Mouse (Mus musculus) C2C12 (cell line): ENCODE data around the gene Stambpl1. TPM values are rescaled to one million over a fixed set of nuclear protein-coding genes. Genes with fewer than 3 reads are reported as not detected.
A peak's percentile ranks its signal among the peaks of the same experiment; 100 is the strongest.

Experiments
- H3K27me3 ChIP-seq: one replicate; pipeline ENCODE4 v1.6.1; 2011; ENCODE audit not compliant: control insufficient read depth, insufficient read depth, insufficient read length
- H3K36me3 ChIP-seq: one replicate; pipeline ENCODE4 v1.6.1; 2011; ENCODE audit not compliant: control insufficient read depth, insufficient read depth
- H3K4me3 ChIP-seq: one replicate; pipeline ENCODE4 v1.5.1; 2011; ENCODE audit warnings: mild to moderate bottlenecking, control low read depth; ENCODE audit not compliant: poor library complexity, insufficient read depth, severe bottlenecking
- H3K79me2 ChIP-seq: one replicate; pipeline ENCODE4 v1.6.1; 2011; ENCODE audit not compliant: control insufficient read depth, insufficient read depth
- H3K79me3 ChIP-seq: one replicate; pipeline ENCODE4 v1.6.1; 2011; ENCODE audit warnings: low read depth, control low read depth
- H3ac ChIP-seq: one replicate; pipeline ENCODE3; 2011; ENCODE audit warnings: low read depth; ENCODE audit not compliant: control insufficient read depth, insufficient read length
- CEBPB ChIP-seq: IDR thresholded peaks from one replicate; pipeline ENCODE4 v1.6.1; 2011; ENCODE audit warnings: low read depth, mild to moderate bottlenecking, control low read depth, moderate library complexity
- CTCF ChIP-seq: IDR thresholded peaks from one replicate; pipeline ENCODE4 v1.5.1; 2011; ENCODE audit not compliant: control insufficient read depth, insufficient read depth, insufficient read length
- FOSL1 ChIP-seq: IDR thresholded peaks from one replicate; pipeline ENCODE4 v1.8.0; 2011; ENCODE audit warnings: mild to moderate bottlenecking, low read length; ENCODE audit not compliant: poor library complexity, insufficient read depth, severe bottlenecking
- MAX ChIP-seq: IDR thresholded peaks from one replicate; pipeline ENCODE4 v1.6.1; 2011; ENCODE audit warnings: mild to moderate bottlenecking, control low read depth
- MYOD1 ChIP-seq: IDR thresholded peaks from one replicate; pipeline ENCODE4 v1.6.1; 2011; ENCODE audit warnings: low read depth; ENCODE audit not compliant: control insufficient read depth, insufficient read length
- MYOG ChIP-seq: IDR thresholded peaks from one replicate; pipeline ENCODE4 v1.6.1; 2011; ENCODE audit not compliant: control insufficient read depth, insufficient read length; ENCODE audit errors: extremely low read depth
- USF1 ChIP-seq: IDR thresholded peaks from one replicate; pipeline ENCODE4 v1.6.1; 2011; ENCODE audit warnings: low read depth, mild to moderate bottlenecking, control low read depth, moderate library complexity
- polyA plus RNA-seq: library from polyadenylated mRNA; unstranded; fragments of >200 nt; fragmentation: generic; extraction: Trizol; gene quantifications from one replicate; pipeline ENCODE4 v1.2.1, GENCODE M21; 2012; ENCODE audit warnings: missing spikeins

Stambpl1 gene
- polyA plus RNA-seq, 1 experiment, result 19.0 TPM

DNA sequence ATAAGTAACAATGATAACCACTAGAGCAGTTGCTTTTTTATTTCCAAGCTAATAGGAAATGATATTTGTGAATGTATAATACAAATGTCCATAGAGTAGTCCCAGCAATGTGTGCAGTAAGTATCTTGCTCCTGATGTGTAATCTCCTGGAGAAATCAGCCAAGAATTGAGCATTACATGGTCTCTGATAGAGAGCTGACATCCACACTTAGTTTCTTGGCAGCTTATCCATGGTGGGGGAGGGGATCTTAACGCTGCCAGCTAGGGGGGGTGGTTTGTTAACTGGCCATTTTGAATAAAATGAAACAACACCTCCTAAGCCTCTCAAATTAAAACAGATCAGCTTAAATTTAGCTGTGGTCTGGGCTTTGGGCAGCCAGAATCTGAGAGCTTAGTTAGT lies 77.0 kb downstream of the Stambpl1 start:
- Histone ChIP-seq H3K36me3 (no peaks in the 10 kb centered on the region), H3K79me3 (no peaks in the 10 kb centered on the region), H3K4me3 (no peak overlapping the region), H3ac (no peak overlapping the region), H3K27me3 (no peaks in the 10 kb centered on the region), H3K79me2 (no peaks in the 10 kb centered on the region)
- no peak for TF ChIP-seq CTCF
- no peak for TF ChIP-seq USF1
- TF ChIP-seq MAX, result no peak
- TF ChIP-seq FOSL1, result no peak
- TF ChIP-seq CEBPB, result no peak
- TF ChIP-seq MYOD1, result no peak
- TF ChIP-seq MYOG, result no peak

DNA sequence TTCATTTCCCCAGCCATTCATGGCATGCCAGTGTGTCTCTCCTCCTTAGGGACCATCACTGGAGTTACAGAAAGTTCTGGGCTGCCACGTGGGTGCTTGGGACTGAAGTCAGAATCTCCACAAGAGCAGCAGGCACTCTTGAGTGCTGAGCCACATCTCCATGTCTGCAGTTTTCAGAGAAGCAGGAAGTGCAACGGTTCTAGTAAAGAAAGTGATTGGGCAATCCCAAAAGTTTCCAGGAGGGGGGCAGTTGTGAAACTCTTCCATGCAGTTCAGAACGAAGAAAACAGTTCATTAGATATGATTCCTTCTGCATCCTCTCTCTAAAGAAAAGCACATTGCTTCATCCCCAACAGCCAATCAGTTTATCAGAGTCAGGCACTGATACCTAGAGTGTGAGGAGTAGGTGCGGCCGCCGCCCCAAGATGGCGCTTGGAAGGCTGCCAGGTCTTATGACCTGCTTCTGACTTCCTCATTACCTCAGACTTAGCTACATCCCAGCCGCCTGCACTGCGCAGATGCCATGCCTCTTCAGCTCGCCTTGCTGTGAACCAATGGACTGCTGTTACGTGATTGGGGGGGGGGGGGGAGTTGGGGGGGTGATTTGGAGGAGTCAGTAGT lies 78.2 kb downstream of the Stambpl1 start:
- no peak overlapping the region for H3K4me3 ChIP-seq
- H3K36me3 ChIP-seq, result no peaks in the 10 kb centered on the region
- H3K79me3 ChIP-seq, result no peaks in the 10 kb centered on the region
- H3K27me3 ChIP-seq, result no peaks in the 10 kb centered on the region
- H3K79me2 ChIP-seq, result no peaks in the 10 kb centered on the region
- no peak overlapping the region for H3ac ChIP-seq
- TF ChIP-seq MYOG (no peak), CEBPB (peak; percentile 31)

DNA sequence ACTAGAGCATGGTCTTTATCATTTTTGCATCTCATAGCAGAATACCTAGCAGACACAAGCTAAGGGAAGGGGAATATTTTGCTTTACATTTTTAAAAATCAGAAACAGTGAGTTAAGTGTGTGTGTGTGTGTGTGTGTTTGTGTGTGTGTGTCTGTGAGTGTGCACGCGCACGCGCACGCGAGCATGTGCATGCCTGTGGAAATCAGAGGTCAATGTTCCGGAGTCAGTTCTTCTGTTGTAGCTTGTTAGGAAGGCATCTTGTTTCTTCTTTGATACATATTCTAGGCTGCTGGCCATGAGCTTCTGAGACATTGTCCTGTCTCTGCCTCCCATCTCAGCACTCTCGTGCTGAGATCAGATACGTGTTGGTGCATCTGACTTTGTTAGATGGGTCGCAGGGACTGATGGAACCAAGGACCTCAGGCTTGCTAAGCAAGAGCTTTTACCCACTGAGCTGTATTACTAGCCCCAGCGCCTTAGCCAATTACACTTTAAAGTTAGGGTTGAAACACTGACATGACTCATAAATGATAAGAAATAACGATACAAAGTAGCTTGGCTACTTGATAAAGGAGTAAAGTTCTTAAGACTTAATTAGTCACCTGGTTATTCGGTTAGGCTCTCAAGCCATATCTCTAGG lies 78.9 kb downstream of the Stambpl1 start:
- H3K79me2 ChIP-seq, result no peaks in the 10 kb centered on the region
- H3K79me3 ChIP-seq, result no peaks in the 10 kb centered on the region
- no peak overlapping the region for H3ac ChIP-seq
- no peak overlapping the region for H3K4me3 ChIP-seq
- no peaks in the 10 kb centered on the region for H3K27me3 ChIP-seq
- no peaks in the 10 kb centered on the region for H3K36me3 ChIP-seq
- TF ChIP-seq FOSL1, result no peak

DNA sequence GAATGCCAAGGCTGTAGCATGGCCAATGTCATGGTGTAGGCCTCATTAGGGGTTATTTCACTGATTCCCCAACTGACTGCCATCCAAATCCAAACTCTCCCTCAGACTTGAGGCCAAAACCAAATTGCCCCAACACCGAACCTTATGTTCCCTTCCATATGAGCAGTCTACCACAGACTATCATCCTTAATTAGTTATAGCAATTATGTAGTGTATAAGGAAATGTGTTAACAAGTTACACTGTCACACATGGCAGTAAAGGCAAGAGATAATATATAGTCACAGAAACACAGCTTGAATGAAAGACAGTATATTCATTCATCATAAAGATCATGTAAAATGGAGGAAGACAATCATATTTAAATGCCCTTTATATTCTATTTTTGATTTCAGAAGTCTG lies 81.0 kb downstream of the Stambpl1 start:
- no peak overlapping the region for H3ac ChIP-seq
- H3K36me3 ChIP-seq, result no peaks in the 10 kb centered on the region
- H3K4me3 ChIP-seq, result no peak overlapping the region
- no peaks in the 10 kb centered on the region for H3K27me3 ChIP-seq
- TF ChIP-seq CEBPB (no peak), MAX (no peak), MYOG (no peak), MYOD1 (no peak), FOSL1 (no peak), CTCF (no peak), USF1 (no peak)
- H3K79me2 ChIP-seq, result no peaks in the 10 kb centered on the region
- H3K79me3 ChIP-seq, result no peaks in the 10 kb centered on the region

DNA sequence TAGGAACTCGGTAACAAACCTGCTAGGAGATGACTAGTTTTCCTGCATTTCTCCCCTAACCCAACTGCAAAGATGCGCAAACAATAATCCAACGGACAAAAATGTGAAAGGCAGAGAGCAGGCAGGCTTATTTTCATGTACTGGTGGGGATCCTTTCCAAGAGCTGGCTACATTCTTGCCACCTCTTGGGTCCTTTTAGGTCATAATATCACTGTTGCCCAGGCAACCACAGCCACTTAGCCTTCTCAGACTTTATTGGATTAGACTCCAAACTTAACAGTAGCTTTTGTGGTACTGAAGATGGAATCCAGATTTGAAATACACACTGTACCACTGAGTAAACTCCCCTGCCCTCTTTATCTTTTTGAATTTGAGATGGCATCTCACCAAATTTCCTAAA lies 86.0 kb downstream of the Stambpl1 start:
- Histone ChIP-seq H3ac (no peak overlapping the region), H3K79me2 (no peaks in the 10 kb centered on the region), H3K4me3 (no peak overlapping the region), H3K36me3 (no peaks in the 10 kb centered on the region), H3K79me3 (no peaks in the 10 kb centered on the region), H3K27me3 (no peaks in the 10 kb centered on the region)
- no peak for TF ChIP-seq MAX
- no peak for TF ChIP-seq USF1
- no peak for TF ChIP-seq MYOD1
- TF ChIP-seq CTCF, result no peak
- no peak for TF ChIP-seq CEBPB
- TF ChIP-seq FOSL1, result no peak
- TF ChIP-seq MYOG, result no peak

DNA sequence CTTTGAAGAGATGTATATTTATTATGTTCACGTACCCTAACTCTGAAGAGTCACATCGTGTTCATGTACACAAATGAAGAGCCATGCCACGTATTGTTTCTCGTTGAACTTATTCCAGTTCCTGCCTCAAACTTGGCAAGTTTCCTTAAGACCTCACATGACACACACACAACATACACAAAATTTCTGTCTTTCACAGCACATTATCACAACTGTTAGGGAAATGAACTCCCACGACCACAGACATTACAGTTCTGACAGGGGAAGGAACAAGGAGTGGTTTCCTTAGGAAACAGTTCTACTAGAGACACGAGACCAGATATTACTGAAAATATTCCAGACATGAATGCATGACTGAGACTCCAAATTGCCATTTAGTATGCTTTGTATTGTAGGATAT lies 91.6 kb downstream of the Stambpl1 start:
- Histone ChIP-seq H3K36me3 (no peaks in the 10 kb centered on the region), H3ac (no peak overlapping the region), H3K4me3 (no peak overlapping the region), H3K27me3 (no peaks in the 10 kb centered on the region), H3K79me3 (no peaks in the 10 kb centered on the region), H3K79me2 (no peaks in the 10 kb centered on the region)
- TF ChIP-seq MAX, result no peak
- TF ChIP-seq USF1, result no peak
- no peak for TF ChIP-seq MYOG
- no peak for TF ChIP-seq FOSL1
- TF ChIP-seq CEBPB, result no peak
- TF ChIP-seq MYOD1, result no peak
- no peak for TF ChIP-seq CTCF
